Mouse (Mus musculus) hematopoietic stem cell, adult 5-6 weeks (primary cell): Measurements from ENCODE around the gene Zfp661. TPM values are rescaled to one million over a fixed set of nuclear protein-coding genes. Genes with fewer than 3 reads are reported as not detected.

Source experiments
- total RNA-seq: library from RNA; stranded (forward); fragments of 172-1452, 232-1000 nt; gene quantifications from 2 replicates; pipeline ENCODE4 v1.2.3, GENCODE M21; 2017

Gene Zfp661
- total RNA-seq, 1 experiment from 2014 or later, result 3.6 TPM

Other genes with a start within 250 kb of the Zfp661 start
- gene Astl, start 248.5 kb downstream of the Zfp661 start, total RNA-seq, result 0.05 and 0.25 TPM in 2 replicates
- gene Adra2b, start 223.9 kb downstream of the Zfp661 start, total RNA-seq, result 0.45 TPM in 1 of 2 replicates, not detected in the other
- not detected in 2 replicates for gene Gpat2, start 161.9 kb downstream of the Zfp661 start, total RNA-seq
- gene Fahd2a, start 142.5 kb downstream of the Zfp661 start, total RNA-seq, result 16.2 and 23.0 TPM in 2 replicates
- 4.0 and 4.5 TPM in 2 replicates for gene Kcnip3, start 65.0 kb downstream of the Zfp661 start, total RNA-seq
- gene Prom2, start 45.6 kb downstream of the Zfp661 start, total RNA-seq, result 0.31 and 1.1 TPM in 2 replicates
- gene Mrps5, start 128 bp upstream of the Zfp661 start, total RNA-seq, result 103 and 107 TPM in 2 replicates
- not detected in 2 replicates for gene Mal, start 69.6 kb upstream of the Zfp661 start, total RNA-seq
- gene Mall, start 142.8 kb upstream of the Zfp661 start, total RNA-seq, result not detected in 2 replicates
- 20.2 and 28.3 TPM in 2 replicates for gene Nphp1, start 201.8 kb upstream of the Zfp661 start, total RNA-seq
- 39.9 and 46.1 TPM in 2 replicates for gene Mtln, start 205.4 kb upstream of the Zfp661 start, total RNA-seq
- gene Bub1, start 244.8 kb upstream of the Zfp661 start, total RNA-seq, result 36.4 and 39.6 TPM in 2 replicates